In genomic region chr2:39219034-39219433, GRCm38 (mm10) we compare ENCODE assay signal across 19 mouse cellular contexts. TPM values are rescaled to one million over a fixed set of nuclear protein-coding genes. Genes with fewer than 3 reads are reported as not detected.
A peak's percentile ranks its signal among the peaks of the same experiment; 100 is the strongest.
DNase-seq lines count a peak whose midpoint lies in the region; ATAC-seq and TF ChIP-seq lines count a peak whose summit lies in the region.
"Had no signal": no experiment of that assay in that cellular context is flagged by ENCODE, and none has a peak within 500 bp of the region (broad histone marks: within the 10 kb centered on the region; RNA-seq: fewer than 3 reads in every experiment).

No protein-coding gene starts in this region.

- H3K9ac ChIP-seq in liver, adult 2 months (ENCODE audit: low read depth, low read length): no peak overlapping the region
- no peak overlapping the region for H3K9ac ChIP-seq in liver, embryonic 11.5 days (ENCODE audit: low read depth, low read length)
- H3K9ac ChIP-seq in liver, postnatal 0 days (replicated peaks): no peak overlapping the region

- peak; percentile 74 for DNase-seq in liver, adult 2 months (ENCODE audit: extremely low read depth, low read depth, low spot score)
- DNase-seq in liver, embryonic 11.5 days (ENCODE audit: low spot score): no peak
- DNase-seq in liver, postnatal 0 days: no peak
- no peak for DNase-seq in liver
- DNase-seq: adrenal gland, adult 2 months; adrenal gland, adult 8-10 months; adrenal gland, postnatal 10 days; adrenal gland, postnatal 14 days; adrenal gland, postnatal 25 days; adrenal gland, postnatal 36 days; B cell, adult 2 months; cerebellum, adult 11 months; cerebellum, adult 11-12 months; cerebellum, adult 18-20 months had no signal

- H3K4me2 ChIP-seq in liver, embryonic 11.5 days: no peak overlapping the region
- H3K4me2 ChIP-seq in liver, postnatal 0 days (ENCODE audit: low read depth, low read length): no peak overlapping the region

- ATAC-seq in liver, embryonic 11.5 days (replicated peaks; ENCODE audit: low FRiP score): no peak
- peak; percentile 56; the same call in 1 of the 2 replicates for ATAC-seq in liver, postnatal 0 days
- ATAC-seq: activated CD4-positive, CD25-positive, alpha-beta regulatory T cell, adult 4 months; CD4-positive, CD25-positive, alpha-beta regulatory T cell, adult 4 months; Patski had no signal

- H3K79me2 ChIP-seq in liver, adult 2 months (ENCODE audit: control insufficient read depth, insufficient read depth, low read length): peaks cover 35% of the 10 kb centered on the region; the same call in 1 of the 2 replicates

- H3K4me3 ChIP-seq in liver, adult 2 months (ENCODE audit: insufficient read depth, low read depth, low read length): no peak overlapping the region
- no peak overlapping the region for H3K4me3 ChIP-seq in liver, embryonic 11.5 days (ENCODE audit: low read depth, low read length)
- no peak overlapping the region for H3K4me3 ChIP-seq in liver, postnatal 0 days (ENCODE audit: low read depth, low read length)

- WGBS in liver, adult 2 months: 55% methylated on average over 3 of the region's 3 CpGs
- 91% methylated on average over 3 of the region's 3 CpGs for WGBS in liver, embryonic 11.5 days
- 81% methylated on average over 3 of the region's 3 CpGs for WGBS in liver, postnatal 0 days (ENCODE audit: insufficient replicate concordance)

- no peaks in the 10 kb centered on the region for H3K36me3 ChIP-seq in liver, adult 2 months (ENCODE audit: control insufficient read depth, insufficient read depth, low read length)
- peaks cover 3% of the 10 kb centered on the region; the same call in 1 of the 2 replicates for H3K36me3 ChIP-seq in liver, embryonic 11.5 days (ENCODE audit: control insufficient read depth, insufficient read depth, low read length)
- no peaks in the 10 kb centered on the region for H3K36me3 ChIP-seq in liver, postnatal 0 days (replicated peaks; ENCODE audit: insufficient read depth, low read length)

- no peak for TF ChIP-seq CTCF in liver, adult 2 months (IDR thresholded peaks at IDR 0.05; ENCODE audit: low read depth, low read length)
- no peak for TF ChIP-seq CTCF in liver, postnatal 0 days (IDR thresholded peaks at IDR 0.05; ENCODE audit: low read depth)

- no peak for TF ChIP-seq EP300 in liver, postnatal 0 days (IDR thresholded peaks at IDR 0.05; ENCODE audit: low read depth)

- H3K4me1 ChIP-seq in liver, adult 2 months (ENCODE audit: control insufficient read depth, insufficient read depth, low read length): peaks cover 36% of the 10 kb centered on the region
- peaks cover 14% of the 10 kb centered on the region for H3K4me1 ChIP-seq in liver, embryonic 11.5 days (replicated peaks; ENCODE audit: control insufficient read depth, insufficient read depth, low read length)
- H3K4me1 ChIP-seq in liver, postnatal 0 days (ENCODE audit: insufficient read depth): peaks cover 22% of the 10 kb centered on the region

- H3K27ac ChIP-seq in liver, adult 2 months (replicated peaks; ENCODE audit: insufficient read depth, low read depth, low read length): peak overlapping the region; percentile 32
- H3K27ac ChIP-seq in liver, embryonic 11.5 days (ENCODE audit: low read depth, low read length): no peak overlapping the region
- no peak overlapping the region for H3K27ac ChIP-seq in liver, postnatal 0 days (ENCODE audit: low read depth)

- no peak for TF ChIP-seq POLR2A in liver, adult 2 months (IDR thresholded peaks at IDR 0.05; ENCODE audit: extremely low read depth, insufficient read depth, low read length)

- no peaks in the 10 kb centered on the region for H3K9me3 ChIP-seq in liver, embryonic 11.5 days (ENCODE audit: control insufficient read depth, low read length)
- H3K9me3 ChIP-seq in liver, postnatal 0 days (ENCODE audit: low read length): no peaks in the 10 kb centered on the region
- H3K9me3 ChIP-seq: G1E had no signal

- no peaks in the 10 kb centered on the region for H3K27me3 ChIP-seq in liver, adult 2 months (ENCODE audit: control insufficient read depth, insufficient read depth, low read length)
- H3K27me3 ChIP-seq in liver, embryonic 11.5 days (replicated peaks; ENCODE audit: control insufficient read depth, insufficient read depth, low read length): no peaks in the 10 kb centered on the region
- no peaks in the 10 kb centered on the region for H3K27me3 ChIP-seq in liver, postnatal 0 days (ENCODE audit: insufficient read depth, low read length)
- H3K27me3 ChIP-seq: CH12.LX, Patski had no signal

RNA-seq across cellular contexts. Expression of gene Ppp6c, which starts 7.2 kb away (rescaled TPM):
- total RNA-seq in liver, adult 2 months (2014; rRNA removed): 22.4 and 27.1 TPM in 2 replicates
- 16.3 and 20.9 TPM in 2 replicates for polyA plus RNA-seq in liver, adult 2 months (2012; rRNA removed)
- 82.7 and 89.4 TPM in 2 replicates for polyA plus RNA-seq in liver, embryonic 11.5 days (2014; fragmentation: Nextera tagmentation; extraction: Ambion mirVana)
- polyA plus RNA-seq in liver, postnatal 0 days (2015; fragmentation: Nextera tagmentation; extraction: Ambion mirVana): 35.5 and 37.0 TPM in 2 replicates

RNA-seq across cellular contexts. Expression of gene Scai, which starts 28.5 kb away (rescaled TPM):
- total RNA-seq in liver, adult 2 months (2014; rRNA removed): 3.4 and 4.7 TPM in 2 replicates
- polyA plus RNA-seq in liver, adult 2 months (2012; rRNA removed): 0.17 and 0.28 TPM in 2 replicates
- 4.7 and 5.1 TPM in 2 replicates for polyA plus RNA-seq in liver, embryonic 11.5 days (2014; fragmentation: Nextera tagmentation; extraction: Ambion mirVana)
- polyA plus RNA-seq in liver, postnatal 0 days (2015; fragmentation: Nextera tagmentation; extraction: Ambion mirVana): 0.56 and 0.70 TPM in 2 replicates
